Mouse (Mus musculus): ENCODE measurements around the gene Mbd5.

Gene Mbd5

GRCm38 (mm10) chr2:48948841-48949584 is at the start of gene Mbd5:
TSS of gene Mbd5 (plus strand) at chr2:48949508.
- in situ Hi-C loops (cut with MboI; ENCODE audit: unreplicated experiment in 2 of 2), result loop anchor here in 1 of 2 experiments (25.0 kb wide), 1 partner anchor 513 kb away; the partner anchor contains the start of gene Epc2

- in situ Hi-C loops (cut with MboI; ENCODE audit: unreplicated experiment in 2 of 2), result loop anchor here (5.0 to 25.0 kb wide), 5 partner anchors 403 to 1378 kb away; partner anchors contain the start of gene Mmadhc (in 2 of the 2)
Measured at GRCm38 (mm10) chr2:48908866-48909265, 40.4 kb upstream of the Mbd5 start.

GRCm38 (mm10) chr2:48914185-48914584 is 35.1 kb upstream of the Mbd5 start:
- in situ Hi-C loops (cut with MboI; ENCODE audit: unreplicated experiment in 2 of 2), result loop anchor here (25.0 kb wide), 3 partner anchors 523 to 1373 kb away; partner anchors contain the start of gene Mmadhc (in 2 of the 2)

- in situ Hi-C loops (cut with MboI; ENCODE audit: unreplicated experiment in 2 of 2), result loop anchor here (25.0 kb wide), 3 partner anchors 521 to 1371 kb away; partner anchors contain the start of gene Mmadhc (in 2 of the 2)
Measured at GRCm38 (mm10) chr2:48915832-48916231, 33.5 kb upstream of the Mbd5 start.

GRCm38 (mm10) chr2:48935058-48935457 is 14.2 kb upstream of the Mbd5 start:
- in situ Hi-C loops (cut with MboI; ENCODE audit: unreplicated experiment in 2 of 2), result loop anchor here in 1 of 2 experiments (10.0 to 25.0 kb wide), 2 partner anchors 527 to 590 kb away; partner anchors contain the start of gene Epc2

GRCm38 (mm10) chr2:48947761-48948160 is 1.5 kb upstream of the Mbd5 start:
- in situ Hi-C loops (cut with MboI; ENCODE audit: unreplicated experiment in 2 of 2), result loop anchor here in 1 of 2 experiments (25.0 kb wide), 1 partner anchor 515 kb away; the partner anchor contains the start of gene Epc2

- in situ Hi-C loops (cut with MboI; ENCODE audit: unreplicated experiment in 2 of 2), result loop anchor here in 1 of 2 experiments (25.0 kb wide), 1 partner anchor 513 kb away; the partner anchor contains the start of gene Epc2
Measured at GRCm38 (mm10) chr2:48949743-48950251, 489 bp downstream of the Mbd5 start.

- in situ Hi-C loops (cut with MboI; ENCODE audit: unreplicated experiment in 2 of 2), result no loop called here
Measured at GRCm38 (mm10) chr2:48950252-48950315, 776 bp downstream of the Mbd5 start, which contains the start of gene Orc4. TSS of gene Orc4 (minus strand) at chr2:48950277.

GRCm38 (mm10) chr2:48950316-48950880 is 1.1 kb downstream of the Mbd5 start:
- in situ Hi-C loops (cut with MboI; ENCODE audit: unreplicated experiment in 2 of 2), result no loop called here

GRCm38 (mm10) chr2:48956591-48956990 is 7.3 kb downstream of the Mbd5 start:
- in situ Hi-C loops (cut with MboI; ENCODE audit: unreplicated experiment in 2 of 2), result no loop called here

GRCm38 (mm10) chr2:48978920-48979319 is 29.6 kb downstream of the Mbd5 start:
- in situ Hi-C loops (cut with MboI; ENCODE audit: unreplicated experiment in 2 of 2), result no loop called here

GRCm38 (mm10) chr2:48990322-48990721 is 41.0 kb downstream of the Mbd5 start:
- in situ Hi-C loops (cut with MboI; ENCODE audit: unreplicated experiment in 2 of 2), result no loop called here

- in situ Hi-C loops (cut with MboI; ENCODE audit: unreplicated experiment in 2 of 2), result no loop called here
Measured at GRCm38 (mm10) chr2:49040481-49040880, 91.2 kb downstream of the Mbd5 start.

GRCm38 (mm10) chr2:49050030-49050429 is 100.7 kb downstream of the Mbd5 start:
- in situ Hi-C loops (cut with MboI; ENCODE audit: unreplicated experiment in 2 of 2), result no loop called here

GRCm38 (mm10) chr2:49067886-49068285 is 118.6 kb downstream of the Mbd5 start:
- in situ Hi-C loops (cut with MboI; ENCODE audit: unreplicated experiment in 2 of 2), result no loop called here

GRCm38 (mm10) chr2:49084966-49085365 is 135.7 kb downstream of the Mbd5 start:
- in situ Hi-C loops (cut with MboI; ENCODE audit: unreplicated experiment in 2 of 2), result no loop called here

GRCm38 (mm10) chr2:49090771-49091170 is 141.5 kb downstream of the Mbd5 start:
- in situ Hi-C loops (cut with MboI; ENCODE audit: unreplicated experiment in 2 of 2), result no loop called here

- in situ Hi-C loops (cut with MboI; ENCODE audit: unreplicated experiment in 2 of 2), result no loop called here
Measured at GRCm38 (mm10) chr2:49096765-49097164, 147.5 kb downstream of the Mbd5 start.

- in situ Hi-C loops (cut with MboI; ENCODE audit: unreplicated experiment in 2 of 2), result no loop called here
Measured at GRCm38 (mm10) chr2:49108906-49109305, 159.6 kb downstream of the Mbd5 start.

GRCm38 (mm10) chr2:49119875-49120274 is 170.6 kb downstream of the Mbd5 start:
- in situ Hi-C loops (cut with MboI; ENCODE audit: unreplicated experiment in 2 of 2), result no loop called here

GRCm38 (mm10) chr2:49121603-49122002 is 172.3 kb downstream of the Mbd5 start:
- in situ Hi-C loops (cut with MboI; ENCODE audit: unreplicated experiment in 2 of 2), result no loop called here

- in situ Hi-C loops (cut with MboI; ENCODE audit: unreplicated experiment in 2 of 2), result no loop called here
Measured at GRCm38 (mm10) chr2:49142186-49142585, 192.9 kb downstream of the Mbd5 start.
